Mouse (Mus musculus): ENCODE results near the gene Ly6g6d.
"Not testable (repeated sequence)": the region's sequence is repeated elsewhere in the genome, so short reads cannot be mapped to it uniquely, and the experiment has no call there.

The Ly6g6d gene

GRCm38 (mm10) chr17:35048149-35048931 is 29.5 kb downstream of the Ly6g6d start:
- peak; percentile 94 for DNase-seq (ENCODE audit: low read depth)

DNA sequence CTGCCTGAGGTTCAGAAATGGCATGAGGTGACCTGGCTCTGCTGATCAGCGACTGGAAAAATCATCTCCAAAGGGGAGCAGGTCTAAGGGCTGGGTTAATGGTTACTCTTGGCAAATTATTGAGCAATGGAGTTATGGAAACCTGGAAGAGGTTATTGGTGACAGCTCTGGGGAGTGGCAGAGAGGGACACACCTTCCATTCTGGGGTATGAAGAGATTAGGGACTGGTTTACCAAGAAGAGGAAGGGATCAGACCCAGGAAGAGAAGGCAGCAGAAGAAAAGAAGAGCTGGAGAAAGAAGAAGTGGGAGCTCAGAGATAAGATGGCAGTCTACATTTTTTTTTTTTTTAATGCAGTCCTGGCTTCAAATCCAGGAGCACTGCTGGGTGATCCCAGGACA is 30.2 kb downstream of the Ly6g6d start:
- peak; percentile 74 for DNase-seq (ENCODE audit: low read depth)

DNA sequence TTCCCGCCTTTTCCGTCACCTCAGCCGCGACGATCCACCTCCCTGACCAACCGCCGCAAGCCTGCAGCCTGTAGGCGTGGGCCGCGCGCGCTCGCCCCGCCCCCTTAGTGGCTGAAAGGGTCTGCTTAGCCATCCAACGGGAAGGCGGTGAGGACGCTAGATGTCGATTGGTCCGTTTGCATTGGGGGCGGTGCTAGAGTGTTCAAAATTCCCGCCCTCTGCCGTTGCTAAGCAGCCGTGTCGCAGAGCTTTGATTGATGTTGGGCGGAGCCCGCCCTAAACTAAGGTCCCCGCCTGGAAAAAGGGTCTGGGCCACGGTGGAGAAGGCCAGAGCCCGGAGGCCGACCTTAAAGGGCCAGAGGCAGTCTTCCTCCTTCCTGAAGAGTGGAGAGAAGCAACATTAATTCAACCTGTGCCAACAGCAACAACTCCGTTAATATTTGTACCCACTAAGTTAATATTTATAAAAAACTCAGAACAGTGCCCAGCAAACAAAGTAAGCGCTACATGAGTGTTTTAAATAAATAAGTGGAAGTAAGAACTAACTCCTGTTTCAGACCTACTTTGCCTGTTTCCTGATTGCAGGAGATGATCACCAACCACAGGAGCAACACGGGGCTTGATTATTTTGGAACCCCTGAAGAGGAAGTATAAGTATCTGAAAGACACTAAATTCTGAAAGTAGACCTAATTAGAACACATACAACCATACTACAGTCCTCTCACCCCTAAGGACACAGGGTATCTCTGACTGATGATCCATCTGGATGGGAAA is 31.0 kb downstream of the Ly6g6d start, which contains the start of gene Msh5:
Gene Msh5 (minus strand): TSS at position 65 of the 775 bp plus-strand sequence.
- peak; percentile 100 for DNase-seq (ENCODE audit: low read depth)

- DNase-seq (ENCODE audit: low read depth), result peak; percentile 58
Observed at GRCm38 (mm10) chr17:35045807-35046680, 31.8 kb downstream of the Ly6g6d start.

GRCm38 (mm10) chr17:35044904-35045806 is 32.7 kb downstream of the Ly6g6d start:
- peak; percentile 82 for DNase-seq (ENCODE audit: low read depth)

- DNase-seq (ENCODE audit: low read depth), result peak; percentile 51
Observed at GRCm38 (mm10) chr17:35043794-35044193, 34.1 kb downstream of the Ly6g6d start.

GRCm38 (mm10) chr17:35039121-35039873 is 38.6 kb downstream of the Ly6g6d start:
- DNase-seq (ENCODE audit: low read depth), result peak; percentile 65

DNA sequence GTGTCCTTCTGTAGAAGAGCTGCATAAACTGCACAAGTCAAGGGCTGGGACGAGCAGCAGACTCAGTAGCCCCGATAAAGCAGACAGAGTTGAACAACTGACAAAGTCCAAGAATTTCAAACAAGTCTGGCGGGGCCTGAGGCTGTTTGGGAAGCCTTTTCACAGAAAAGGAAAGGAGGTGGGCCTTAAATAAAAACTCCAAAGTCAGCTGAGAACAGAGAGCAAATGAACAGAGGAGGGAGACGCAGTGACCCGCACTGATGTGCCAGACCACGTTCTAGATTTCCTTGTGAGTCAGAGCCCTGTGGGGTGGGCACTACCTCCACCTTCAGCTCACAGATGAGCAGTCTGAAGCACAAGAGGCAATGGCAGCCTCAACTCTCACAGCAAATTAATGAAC is 43.0 kb downstream of the Ly6g6d start:
- peak; percentile 57 for DNase-seq (ENCODE audit: low read depth)

GRCm38 (mm10) chr17:35033703-35034102 is 44.2 kb downstream of the Ly6g6d start:
- DNase-seq (ENCODE audit: low read depth), result not testable (repeated sequence)

DNA sequence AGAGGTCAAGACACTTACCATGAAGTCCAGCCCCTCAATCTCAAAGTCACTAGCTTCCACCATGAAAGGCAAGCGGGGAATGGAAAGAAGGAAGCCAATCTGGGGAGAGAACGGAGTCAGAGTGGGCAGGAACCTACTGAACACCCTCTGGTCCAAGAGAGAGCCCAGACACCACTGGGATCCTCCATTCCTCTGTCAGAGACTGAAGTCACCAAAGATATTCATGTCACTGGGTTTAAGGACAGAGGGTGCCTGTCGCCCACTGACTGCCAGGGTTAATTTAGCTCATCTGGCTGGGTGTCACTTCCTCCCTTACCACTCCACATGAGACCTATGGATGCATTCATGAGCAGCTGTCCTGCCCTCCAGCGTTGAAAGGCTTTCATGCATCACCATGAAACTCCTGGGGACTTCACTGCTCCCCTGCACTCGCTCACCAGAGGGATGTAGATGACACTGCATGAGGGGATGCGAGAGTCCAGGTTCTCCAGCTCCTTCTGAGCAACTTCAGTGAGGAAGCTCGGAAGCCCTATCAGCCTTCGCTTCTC is 45.5 kb downstream of the Ly6g6d start:
- DNase-seq (ENCODE audit: low read depth), result no peak

DNA sequence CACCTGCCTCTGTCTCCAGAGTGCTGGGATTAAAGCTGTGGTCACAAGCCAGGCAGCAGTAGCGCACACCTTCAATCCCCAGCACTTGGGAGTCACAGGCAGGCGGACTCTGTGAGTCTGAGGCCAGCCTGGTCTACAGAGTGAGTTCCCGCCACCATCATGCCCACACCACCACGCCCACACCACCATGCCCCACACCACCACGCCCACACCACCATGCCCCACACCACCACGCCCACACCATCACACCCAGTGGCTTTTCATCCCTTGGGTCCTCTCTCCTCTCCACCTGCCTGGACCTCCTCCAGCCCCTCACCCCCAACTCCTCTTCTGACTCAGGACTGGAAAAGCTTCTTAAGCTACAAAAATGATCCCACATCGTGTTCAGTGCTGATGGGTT is 46.0 kb downstream of the Ly6g6d start:
- no peak for DNase-seq (ENCODE audit: low read depth)

DNA sequence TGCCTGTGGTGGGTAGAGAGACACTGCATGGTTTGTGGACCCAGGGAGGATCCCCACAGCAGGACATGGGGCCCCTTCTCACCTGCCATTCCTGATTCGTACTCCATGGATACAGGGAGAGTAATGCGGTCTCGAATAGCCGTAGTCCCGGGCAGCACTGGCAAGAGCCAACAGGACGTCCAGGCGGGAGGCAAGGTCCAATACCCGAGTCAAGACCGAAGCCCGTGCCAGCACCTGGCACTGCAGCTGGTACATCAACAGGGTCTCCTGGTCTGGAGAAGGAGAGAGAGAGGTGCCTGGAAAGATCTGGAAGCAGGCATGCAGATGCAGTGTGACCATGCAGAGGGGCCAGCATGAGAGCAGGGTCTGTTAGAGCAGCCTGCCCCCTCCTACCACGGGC is 46.6 kb downstream of the Ly6g6d start:
- DNase-seq (ENCODE audit: low read depth), result no peak

DNA sequence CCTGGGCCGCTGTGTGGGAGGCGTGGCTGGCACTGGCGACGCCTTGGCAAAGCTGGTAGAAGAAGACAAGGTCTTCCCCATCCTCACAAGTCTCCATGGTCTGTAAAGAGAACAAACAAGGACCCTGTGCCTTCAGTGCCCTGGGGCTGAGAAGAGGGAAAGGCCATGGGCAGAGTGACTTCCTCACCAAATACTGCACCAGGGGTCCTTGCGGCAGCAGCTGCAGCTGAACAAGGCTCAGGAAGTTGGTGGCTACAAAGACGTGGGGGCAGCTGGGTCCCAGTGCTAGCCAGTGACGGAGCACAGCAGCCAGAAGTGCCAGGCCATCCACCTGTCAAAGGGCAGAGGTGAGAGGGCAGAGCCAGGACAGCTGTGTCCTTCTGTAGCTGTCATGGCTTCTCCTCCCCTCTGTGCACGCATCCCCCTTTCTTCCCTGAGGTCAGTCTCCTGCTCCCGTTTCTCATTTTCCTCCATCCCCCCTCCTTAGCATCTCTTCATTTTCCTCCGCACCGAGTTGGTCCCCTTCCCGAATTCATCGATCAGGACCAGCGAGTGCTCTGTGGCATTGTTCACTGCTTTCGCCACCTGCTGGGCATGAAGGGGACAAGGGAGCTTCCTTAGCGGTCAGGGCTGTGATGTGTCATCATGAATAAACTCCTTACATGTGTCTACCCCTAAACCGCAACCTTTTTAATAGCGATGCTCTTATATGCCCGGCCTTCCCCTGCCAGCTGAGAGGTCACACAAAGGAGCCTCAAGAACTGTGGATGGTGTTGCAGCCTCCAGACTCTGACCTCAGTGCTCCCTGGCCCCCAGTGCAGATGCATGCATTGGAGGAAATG is 48.0 kb downstream of the Ly6g6d start:
- DNase-seq (ENCODE audit: low read depth), result peak; percentile 89

DNA sequence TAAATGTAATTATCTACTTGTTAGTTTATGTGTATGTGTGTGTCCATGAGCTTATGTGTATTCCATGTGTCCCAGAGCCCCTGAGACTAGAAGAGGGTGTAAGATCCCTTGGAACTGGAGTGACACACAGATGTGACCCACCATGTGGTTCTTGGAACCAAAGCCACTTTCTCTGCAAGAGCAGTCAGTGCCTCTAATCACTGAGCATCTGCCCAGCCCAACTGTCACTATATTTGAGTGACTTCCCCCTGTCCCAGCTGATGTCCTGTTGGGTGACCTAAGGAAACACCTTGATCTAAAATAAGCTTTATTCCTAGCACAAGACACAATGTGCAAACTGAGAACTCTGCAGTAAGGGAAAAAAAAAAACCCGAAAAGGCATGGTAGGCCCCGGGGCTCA is 49.5 kb downstream of the Ly6g6d start:
- peak; percentile 36 for DNase-seq (ENCODE audit: low read depth)

DNA sequence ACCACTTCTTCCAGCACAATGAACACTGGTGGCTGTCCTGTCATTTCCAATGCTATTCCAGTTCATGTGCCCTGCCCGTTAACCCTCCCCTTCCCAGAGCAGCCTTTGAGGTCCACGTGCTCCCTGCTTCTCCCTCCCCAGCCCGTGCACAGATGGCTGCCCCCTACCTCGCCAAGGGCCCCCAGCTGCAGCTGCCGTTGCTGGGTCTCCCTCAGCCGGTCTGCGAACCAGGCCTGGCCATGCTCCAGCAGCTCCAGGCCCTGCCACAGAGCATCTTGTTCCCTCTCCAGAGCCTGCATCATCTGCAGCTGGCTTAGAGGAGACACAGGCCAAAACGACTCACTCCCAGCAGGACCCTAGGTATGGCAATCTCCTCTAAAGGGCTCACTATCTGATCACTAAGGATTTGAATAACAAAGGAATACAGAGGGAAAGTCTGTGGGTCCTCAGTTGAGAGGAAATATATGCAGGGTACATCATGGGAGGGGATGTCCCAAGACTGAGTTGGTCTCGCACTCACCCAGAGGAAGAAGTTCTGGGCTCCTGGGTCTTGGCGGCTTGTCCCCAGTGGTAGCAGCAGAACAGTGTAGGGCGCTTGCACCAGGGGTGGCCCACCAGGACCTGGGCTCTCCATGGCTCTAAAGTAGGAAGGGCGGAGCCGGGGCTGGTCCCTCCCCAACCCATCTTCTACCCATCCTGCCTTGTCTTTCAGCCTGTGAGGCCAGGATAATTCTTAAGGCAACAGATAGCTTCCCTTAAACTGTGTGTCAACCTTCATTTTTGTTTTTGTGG is 50.4 kb downstream of the Ly6g6d start, which contains the start of gene Sapcd1:
Gene Sapcd1 (minus strand): TSS at position 740 of the 792 bp plus-strand sequence.
- no peak for DNase-seq (ENCODE audit: low read depth)

DNA sequence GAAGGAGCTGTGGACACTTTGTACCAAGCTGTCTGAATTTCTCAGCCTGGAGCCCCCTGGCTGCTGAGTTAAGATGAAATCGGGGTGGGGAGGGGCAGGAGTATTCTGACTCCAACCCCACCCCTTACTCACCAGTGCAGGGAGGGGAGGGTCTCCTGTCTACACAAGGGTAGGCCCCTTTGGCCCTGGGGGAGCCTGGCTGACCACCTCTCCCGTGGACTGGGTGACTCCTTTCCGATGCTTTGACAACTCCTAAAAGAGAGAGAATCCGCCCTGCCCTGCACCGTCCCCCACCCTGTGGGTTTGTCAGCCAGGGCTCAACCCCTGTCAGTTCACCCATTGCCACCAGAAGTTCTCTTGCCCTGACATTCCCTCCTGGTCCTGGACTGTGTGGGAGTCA is 51.7 kb downstream of the Ly6g6d start:
- DNase-seq (ENCODE audit: low read depth), result no peak

DNA sequence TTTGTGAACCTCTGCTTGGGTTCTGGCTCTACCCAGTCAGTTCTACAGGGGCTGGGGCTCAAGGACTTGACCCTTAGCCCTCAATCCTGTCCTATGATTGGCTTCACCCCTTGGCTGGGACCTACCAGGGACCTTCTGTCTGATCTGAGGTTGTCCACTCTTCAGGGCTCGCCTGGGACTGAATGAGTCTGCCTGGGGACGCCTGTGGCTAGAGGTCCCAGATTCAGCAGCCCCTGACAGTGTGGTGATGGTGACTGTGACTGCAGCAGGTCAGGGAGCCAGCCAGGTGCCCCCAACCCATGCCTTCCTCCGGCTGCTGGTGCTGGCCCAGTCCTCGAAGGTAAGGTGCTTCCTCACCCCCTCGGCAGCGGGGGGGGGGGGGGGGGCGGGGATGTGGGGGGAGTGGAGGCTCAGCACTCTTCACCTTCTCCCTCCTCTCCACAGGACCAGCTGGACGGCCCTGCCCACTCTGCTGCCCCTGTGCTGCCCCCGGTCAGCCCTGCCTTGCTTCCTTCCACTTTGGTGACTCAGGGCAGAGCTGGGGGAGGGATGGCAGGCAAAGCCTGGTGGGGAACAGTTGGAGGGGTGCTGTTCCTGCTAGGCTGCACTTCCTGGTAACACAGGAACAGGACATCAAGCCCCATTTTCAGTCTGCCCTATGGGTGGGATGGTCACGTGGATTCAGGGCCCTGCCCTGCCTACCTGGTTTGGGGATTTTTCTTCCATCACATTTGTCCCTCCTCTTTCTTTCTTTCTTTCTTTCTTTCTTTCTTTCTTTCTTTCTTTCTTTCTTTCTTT is 53.0 kb downstream of the Ly6g6d start:
- DNase-seq (ENCODE audit: low read depth), result peak; percentile 77
